Mouse (Mus musculus): Measurements from ENCODE around the gene Nbeal2.

GRCm38 (mm10) chr9:110686472-110686871 lies 32.5 kb upstream of the Nbeal2 start:
- TF ChIP-seq CTCF (IDR thresholded peaks at IDR 0.05; ENCODE audit: borderline replicate concordance, control insufficient read depth, extremely low read depth, insufficient read depth, low read length, poor library complexity) (no peak), POLR2A (IDR thresholded peaks at IDR 0.05; ENCODE audit: control insufficient read depth, extremely low read depth, insufficient read depth, low read length, poor library complexity) (no peak)
